14 mouse cellular contexts compared by ENCODE assay signal in genomic region chr1:91914648-91915047, GRCm38 (mm10).
DNase-seq lines count a peak whose midpoint lies in the region; ATAC-seq lines count a peak whose summit lies in the region.
"Had no signal": no experiment of that assay in that cellular context is flagged by ENCODE, and none has a peak within 500 bp of the region (broad histone marks: within the 10 kb centered on the region; RNA-seq: fewer than 3 reads in every experiment).

No protein-coding gene starts in this region.

- H3K4me2 ChIP-seq in kidney, embryonic 16.5 days (replicated peaks; ENCODE audit: low read depth, low read length) = no peak overlapping the region
- no peak overlapping the region for H3K4me2 ChIP-seq in intestine, embryonic 16.5 days (ENCODE audit: low read depth, low read length)
- no peak overlapping the region for H3K4me2 ChIP-seq in stomach, embryonic 15.5 days
- H3K4me2 ChIP-seq: heart, embryonic 12.5 days; hindbrain, embryonic 15.5 days had no signal

- peaks cover 21% of the 10 kb centered on the region for H3K4me1 ChIP-seq in kidney, embryonic 16.5 days (ENCODE audit: insufficient read depth, low read length)
- peaks cover 10% of the 10 kb centered on the region for H3K4me1 ChIP-seq in intestine, embryonic 16.5 days (ENCODE audit: control insufficient read depth, insufficient read depth, low read length)
- peaks cover 22% of the 10 kb centered on the region for H3K4me1 ChIP-seq in stomach, embryonic 15.5 days
- H3K4me1 ChIP-seq: hindbrain, embryonic 15.5 days had no signal

- ATAC-seq in kidney, embryonic 16.5 days (ENCODE audit: low FRiP score, low TSS enrichment) = peak; percentile 60; the same call in 1 of the 2 replicates
- ATAC-seq in intestine, embryonic 16.5 days = peak; percentile 52; the same call in 1 of the 2 replicates
- ATAC-seq in stomach, embryonic 15.5 days (ENCODE audit: insufficient read depth, low FRiP score, low read depth) = peak; percentile 33; the same call in 1 of the 2 replicates
- ATAC-seq: activated CD4-positive, CD25-positive, alpha-beta regulatory T cell, adult 4 months had no signal

- intact Hi-C loops in gastrocnemius, postnatal 14 days (cut with DNase I; ENCODE audit: low total_unique reads) = no loop called here

- DNase-seq in gastrocnemius, postnatal 14 days = peak; percentile 40
- no peak for DNase-seq in gastrocnemius, postnatal 4 days (ENCODE audit: low spot score in 2 of 2)
- DNase-seq in kidney, adult 18-20 months = no peak
- no peak for DNase-seq in spleen, postnatal 14 days (ENCODE audit: low spot score in 2 of 2)
- DNase-seq: cerebellum, adult 9-11 months; layer of hippocampus, adult 9-11 months had no signal

- no peak overlapping the region for H3K9ac ChIP-seq in kidney, embryonic 16.5 days (replicated peaks; ENCODE audit: low read length)
- H3K9ac ChIP-seq in intestine, embryonic 16.5 days (ENCODE audit: low read depth, low read length) = 0 out of 2 replicates have a peak overlapping the region, but pooled peaks have one; percentile 15
- H3K9ac ChIP-seq in stomach, embryonic 15.5 days = no peak overlapping the region
- H3K9ac ChIP-seq: heart, embryonic 12.5 days; hindbrain, embryonic 15.5 days; liver, embryonic 14.5 days had no signal

- no peaks in the 10 kb centered on the region for H3K27me3 ChIP-seq in kidney, embryonic 16.5 days (ENCODE audit: insufficient read depth, low read length)
- no peaks in the 10 kb centered on the region for H3K27me3 ChIP-seq in intestine, embryonic 16.5 days (replicated peaks; ENCODE audit: control insufficient read depth, insufficient read depth, low read length)
- H3K27me3 ChIP-seq in stomach, embryonic 15.5 days (replicated peaks) = no peaks in the 10 kb centered on the region
- H3K27me3 ChIP-seq: heart, embryonic 12.5 days; hindbrain, embryonic 15.5 days had no signal

- H3K27ac ChIP-seq in kidney, embryonic 16.5 days (ENCODE audit: low read length) = no peak overlapping the region
- H3K27ac ChIP-seq in intestine, embryonic 16.5 days (ENCODE audit: low read length) = no peak overlapping the region
- peak overlapping the region; percentile 21; the same call in 1 of the 2 replicates for H3K27ac ChIP-seq in stomach, embryonic 15.5 days
- H3K27ac ChIP-seq: hindbrain, embryonic 15.5 days; limb, embryonic 10.5 days; liver, embryonic 14.5 days had no signal

- no peaks in the 10 kb centered on the region for H3K9me3 ChIP-seq in kidney, embryonic 16.5 days (ENCODE audit: low read length)
- H3K9me3 ChIP-seq in intestine, embryonic 16.5 days (ENCODE audit: control insufficient read depth, low read length) = no peaks in the 10 kb centered on the region
- H3K9me3 ChIP-seq in stomach, embryonic 15.5 days = no peaks in the 10 kb centered on the region
- H3K9me3 ChIP-seq: heart, embryonic 12.5 days; hindbrain, embryonic 15.5 days; limb, embryonic 10.5 days had no signal

- no peak overlapping the region for H3K4me3 ChIP-seq in kidney, embryonic 16.5 days (ENCODE audit: low read length)
- H3K4me3 ChIP-seq in intestine, embryonic 16.5 days (ENCODE audit: low read length) = no peak overlapping the region
- H3K4me3 ChIP-seq in stomach, embryonic 15.5 days (replicated peaks) = no peak overlapping the region
- H3K4me3 ChIP-seq: heart, embryonic 12.5 days; hindbrain, embryonic 15.5 days; limb, embryonic 10.5 days had no signal

- 30% methylated on average over 3 of the region's 3 CpGs for WGBS in kidney, embryonic 16.5 days
- WGBS in intestine, embryonic 16.5 days = 38% methylated on average over 3 of the region's 3 CpGs
- 49% methylated on average over 3 of the region's 3 CpGs for WGBS in stomach, embryonic 15.5 days

- no peaks in the 10 kb centered on the region for H3K36me3 ChIP-seq in kidney, embryonic 16.5 days (ENCODE audit: insufficient read depth, low read length)
- no peaks in the 10 kb centered on the region for H3K36me3 ChIP-seq in intestine, embryonic 16.5 days (ENCODE audit: control insufficient read depth, insufficient read depth, low read length)
- no peaks in the 10 kb centered on the region for H3K36me3 ChIP-seq in stomach, embryonic 15.5 days
- H3K36me3 ChIP-seq: heart, embryonic 12.5 days; hindbrain, embryonic 15.5 days; limb, embryonic 10.5 days had no signal
